In the genomic region with DNA sequence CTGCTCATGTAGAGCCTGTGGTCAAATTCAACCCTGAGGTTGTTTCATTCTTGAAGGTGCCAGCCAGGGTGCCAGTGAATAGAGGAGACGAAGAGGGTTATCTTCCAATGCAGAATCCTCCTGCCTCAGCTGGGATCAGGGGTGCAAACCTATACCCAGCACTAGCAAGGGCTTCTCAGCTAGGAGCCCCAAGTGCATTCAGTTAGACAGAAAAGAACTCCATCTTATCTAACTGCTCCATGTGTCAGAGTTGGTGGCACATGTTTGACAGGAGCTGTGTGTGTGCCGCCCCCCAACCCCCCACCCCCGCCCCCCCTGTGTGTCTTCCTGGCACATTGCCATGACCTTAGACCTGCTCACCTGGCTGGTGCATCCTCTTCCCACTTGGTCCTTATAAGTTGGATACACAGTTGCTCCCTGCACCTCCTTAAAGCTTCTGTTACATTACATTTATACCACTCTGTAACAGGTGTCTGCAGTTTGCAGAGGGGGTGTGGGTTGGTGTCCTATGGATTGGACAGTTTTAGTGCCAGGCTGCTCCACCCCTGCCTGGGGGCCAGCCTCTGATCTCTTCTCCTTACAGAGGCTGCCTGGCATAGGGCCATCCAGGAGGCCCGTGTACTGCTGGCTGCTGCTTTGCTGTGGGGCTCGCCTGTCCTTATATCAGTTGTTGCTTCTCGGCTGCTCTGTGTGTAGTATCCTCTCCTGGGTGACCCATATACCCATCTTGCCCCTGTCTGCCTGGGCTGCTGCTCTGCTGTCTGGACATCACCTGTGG, we compare ENCODE assay signal across 10 mouse cellular contexts. TPM values are rescaled to one million over a fixed set of nuclear protein-coding genes. Genes with fewer than 3 reads are reported as not detected.
DNase-seq lines count a peak whose midpoint lies in the region; ATAC-seq and TF ChIP-seq lines count a peak whose summit lies in the region.
"Had no signal": no experiment of that assay in that cellular context is flagged by ENCODE, and none has a peak within 500 bp of the region (broad histone marks: within the 10 kb centered on the region; RNA-seq: fewer than 3 reads in every experiment).

No protein-coding gene starts in this region.

- no peak overlapping the region; the same call in 1 of the 2 replicates for H3K27ac ChIP-seq in embryonic facial prominence, embryonic 13.5 days
- H3K27ac ChIP-seq in embryonic facial prominence, embryonic 10.5 days (replicated peaks) = no peak overlapping the region
- H3K27ac ChIP-seq in left cerebral cortex, adult 2 months = peak overlapping the region; percentile 32; the same call in 1 of the 2 replicates
- H3K27ac ChIP-seq in liver, embryonic 13.5 days = peak overlapping the region; percentile 80
- H3K27ac ChIP-seq: neural tube, embryonic 12.5 days had no signal

- H3K9me3 ChIP-seq in embryonic facial prominence, embryonic 13.5 days = no peaks in the 10 kb centered on the region
- H3K9me3 ChIP-seq in embryonic facial prominence, embryonic 10.5 days = no peaks in the 10 kb centered on the region
- no peaks in the 10 kb centered on the region for H3K9me3 ChIP-seq in liver, embryonic 13.5 days (replicated peaks)
- H3K9me3 ChIP-seq: neural tube, embryonic 12.5 days had no signal

- no peaks in the 10 kb centered on the region for H3K27me3 ChIP-seq in embryonic facial prominence, embryonic 13.5 days
- no peaks in the 10 kb centered on the region for H3K27me3 ChIP-seq in embryonic facial prominence, embryonic 10.5 days (replicated peaks; ENCODE audit: low read depth, poor library complexity, severe bottlenecking)
- H3K27me3 ChIP-seq in liver, embryonic 13.5 days = no peaks in the 10 kb centered on the region
- H3K27me3 ChIP-seq: neural tube, embryonic 12.5 days had no signal

- no peak overlapping the region for H3K4me3 ChIP-seq in embryonic facial prominence, embryonic 13.5 days
- H3K4me3 ChIP-seq in embryonic facial prominence, embryonic 10.5 days = no peak overlapping the region
- H3K4me3 ChIP-seq in left cerebral cortex, adult 2 months = no peak overlapping the region
- no peak overlapping the region for H3K4me3 ChIP-seq in liver, embryonic 13.5 days (replicated peaks)
- H3K4me3 ChIP-seq: neural tube, embryonic 12.5 days had no signal

- no peak for ATAC-seq in embryonic facial prominence, embryonic 13.5 days (ENCODE audit: insufficient number of reproducible peaks, insufficient read depth, low FRiP score, low TSS enrichment, low read depth)
- peak; percentile 72 for ATAC-seq in liver, embryonic 13.5 days (ENCODE audit: low read depth)

- H3K4me1 ChIP-seq in embryonic facial prominence, embryonic 13.5 days = peaks cover 35% of the 10 kb centered on the region
- H3K4me1 ChIP-seq in embryonic facial prominence, embryonic 10.5 days = peaks cover 48% of the 10 kb centered on the region
- peaks cover 100% of the 10 kb centered on the region for H3K4me1 ChIP-seq in liver, embryonic 13.5 days (replicated peaks)

- TF ChIP-seq CTCF in left cerebral cortex, adult 2 months (IDR thresholded peaks at IDR 0.05) = no peak

- 74% methylated on average over 6 of the region's 6 CpGs for WGBS in embryonic facial prominence, embryonic 13.5 days
- WGBS in embryonic facial prominence, embryonic 10.5 days = 77% methylated on average over 6 of the region's 6 CpGs
- WGBS in liver, embryonic 13.5 days (ENCODE audit: insufficient replicate concordance) = 17% methylated on average over 6 of the region's 6 CpGs

- no peak overlapping the region for H3K4me2 ChIP-seq in embryonic facial prominence, embryonic 13.5 days
- H3K4me2 ChIP-seq in liver, embryonic 13.5 days = peak overlapping the region; percentile 28; the same call in 1 of the 2 replicates
- H3K4me2 ChIP-seq: neural tube, embryonic 12.5 days had no signal

- no peaks in the 10 kb centered on the region for H3K36me3 ChIP-seq in embryonic facial prominence, embryonic 13.5 days
- H3K36me3 ChIP-seq in embryonic facial prominence, embryonic 10.5 days (replicated peaks) = no peaks in the 10 kb centered on the region
- 0 out of 2 replicates have a peak, but pooled peaks cover 3% of the 10 kb centered on the region for H3K36me3 ChIP-seq in liver, embryonic 13.5 days
- H3K36me3 ChIP-seq: neural tube, embryonic 12.5 days had no signal

- no peak for DNase-seq in embryonic facial prominence, embryonic 10.5 days (ENCODE audit: low spot score)
- no peak for DNase-seq in left cerebral cortex, adult 2 months (ENCODE audit: extremely low spot score in 1 of 2, low spot score in 2 of 2)
- DNase-seq in left cerebral cortex, adult 8-10 months (ENCODE audit: low spot score in 2 of 2) = no peak
- DNase-seq in MEL-GATA-1-ER (ENCODE audit: extremely low read depth, low read depth) = peak; percentile 29
- no peak for DNase-seq in liver, embryonic 13.5 days
- no peak for DNase-seq in left cerebral cortex, adult 9 months (ENCODE audit: low spot score in 2 of 2)
- DNase-seq in urinary bladder, adult 2 months (ENCODE audit: low spot score) = no peak

- intact Hi-C loops in left cerebral cortex, adult 2 months (cut with DNase I) = no loop called here

- H3K9ac ChIP-seq in embryonic facial prominence, embryonic 13.5 days = 0 out of 2 replicates have a peak overlapping the region, but pooled peaks have one; percentile 3
- H3K9ac ChIP-seq in liver, embryonic 13.5 days = peak overlapping the region; percentile 43
- H3K9ac ChIP-seq: neural tube, embryonic 12.5 days had no signal

RNA-seq across cellular contexts. Expression of gene Tpst2, which starts 20.1 kb away (rescaled TPM):
- polyA plus RNA-seq in embryonic facial prominence, embryonic 13.5 days (2015; fragmentation: Nextera tagmentation; extraction: Ambion mirVana) = 38.7 and 42.8 TPM in 2 replicates
- 34.0 and 35.9 TPM in 2 replicates for polyA plus RNA-seq in embryonic facial prominence, embryonic 10.5 days (2016; fragmentation: Nextera tagmentation; extraction: Ambion mirVana)
- 10 to 100 TPM; 37.5 to 41.9 TPM for total RNA-seq in left cerebral cortex, adult 2 months (2021)
- 10 to 100 TPM; 33.8 to 43.3 (median 38.6) TPM for total RNA-seq in left cerebral cortex, adult 8-10 months (2022)
- 35.4 and 36.0 TPM in 2 replicates for polyA plus RNA-seq in liver, embryonic 13.5 days (2015; fragmentation: Nextera tagmentation; extraction: Ambion mirVana)
- 20.7 and 29.1 TPM in 2 replicates for polyA plus RNA-seq in urinary bladder, adult 2 months (2012; rRNA removed)

RNA-seq across cellular contexts. Expression of gene Tfip11, which starts 29.6 kb away (rescaled TPM):
- 31.8 and 32.8 TPM in 2 replicates for polyA plus RNA-seq in embryonic facial prominence, embryonic 13.5 days (2015; fragmentation: Nextera tagmentation; extraction: Ambion mirVana)
- polyA plus RNA-seq in embryonic facial prominence, embryonic 10.5 days (2016; fragmentation: Nextera tagmentation; extraction: Ambion mirVana) = 41.3 and 42.5 TPM in 2 replicates
- 10 to 100 TPM; 43.0 to 45.0 TPM for total RNA-seq in left cerebral cortex, adult 2 months (2021)
- total RNA-seq in left cerebral cortex, adult 8-10 months (2022) = 10 to 100 TPM; 43.8 to 51.8 (median 47.0) TPM
- 14.1 and 15.7 TPM in 2 replicates for polyA plus RNA-seq in liver, embryonic 13.5 days (2015; fragmentation: Nextera tagmentation; extraction: Ambion mirVana)
- 21.6 and 24.2 TPM in 2 replicates for polyA plus RNA-seq in urinary bladder, adult 2 months (2012; rRNA removed)

RNA-seq across cellular contexts. Expression of gene Crybb1, which starts 41.0 kb away (rescaled TPM):
- 1.0 and 1.3 TPM in 2 replicates for polyA plus RNA-seq in embryonic facial prominence, embryonic 13.5 days (2015; fragmentation: Nextera tagmentation; extraction: Ambion mirVana)
- 0.20 and 0.80 TPM in 2 replicates for polyA plus RNA-seq in embryonic facial prominence, embryonic 10.5 days (2016; fragmentation: Nextera tagmentation; extraction: Ambion mirVana)
- 1 to 10 TPM; 6.9 to 7.4 TPM for total RNA-seq in left cerebral cortex, adult 2 months (2021)
- 1 to 10 TPM; 4.3 to 8.2 (median 5.4) TPM for total RNA-seq in left cerebral cortex, adult 8-10 months (2022)
- 0.23 and 0.30 TPM in 2 replicates for polyA plus RNA-seq in liver, embryonic 13.5 days (2015; fragmentation: Nextera tagmentation; extraction: Ambion mirVana)
- not detected in 2 replicates for polyA plus RNA-seq in urinary bladder, adult 2 months (2012; rRNA removed)
- polyA plus RNA-seq: CD4-positive, CD25-positive, alpha-beta regulatory T cell, adult 4 months had no signal

RNA-seq across cellular contexts. Expression of gene Cryba4, which starts 44.3 kb away (rescaled TPM):
- polyA plus RNA-seq in embryonic facial prominence, embryonic 13.5 days (2015; fragmentation: Nextera tagmentation; extraction: Ambion mirVana) = 1.0 and 1.9 TPM in 2 replicates
- 0.35 and 0.69 TPM in 2 replicates for polyA plus RNA-seq in embryonic facial prominence, embryonic 10.5 days (2016; fragmentation: Nextera tagmentation; extraction: Ambion mirVana)
- under 1 TPM in 1 of 2 experiments, not detected in 1; 0.49 TPM for total RNA-seq in left cerebral cortex, adult 2 months (2021)
- total RNA-seq in left cerebral cortex, adult 8-10 months (2022) = 1 to 10 TPM in 1 of 4 experiments, under 1 TPM in 3; 0.51 to 1.5 (median 0.82) TPM
- polyA plus RNA-seq in liver, embryonic 13.5 days (2015; fragmentation: Nextera tagmentation; extraction: Ambion mirVana) = 0.33 and 0.60 TPM in 2 replicates
- 0.23 TPM in 1 of 2 replicates, not detected in the other for polyA plus RNA-seq in urinary bladder, adult 2 months (2012; rRNA removed)

RNA-seq across cellular contexts. Expression of gene Srrd, which starts 46.2 kb away (rescaled TPM):
- 42.1 and 54.9 TPM in 2 replicates for polyA plus RNA-seq in embryonic facial prominence, embryonic 13.5 days (2015; fragmentation: Nextera tagmentation; extraction: Ambion mirVana)
- 48.2 and 51.6 TPM in 2 replicates for polyA plus RNA-seq in embryonic facial prominence, embryonic 10.5 days (2016; fragmentation: Nextera tagmentation; extraction: Ambion mirVana)
- 10 to 100 TPM; 23.1 to 29.9 TPM for total RNA-seq in left cerebral cortex, adult 2 months (2021)
- 10 to 100 TPM; 25.8 to 27.9 (median 26.8) TPM for total RNA-seq in left cerebral cortex, adult 8-10 months (2022)
- 15.8 and 20.2 TPM in 2 replicates for polyA plus RNA-seq in liver, embryonic 13.5 days (2015; fragmentation: Nextera tagmentation; extraction: Ambion mirVana)
- 26.3 and 28.7 TPM in 2 replicates for polyA plus RNA-seq in urinary bladder, adult 2 months (2012; rRNA removed)

Comparison
In these comparisons a context has a peak if more than half of its experiments do, and no peak if none do; other contexts are left out.
1. H3K27ac ChIP-seq: peak in left cerebral cortex, adult 2 months (single experiment) and liver, embryonic 13.5 days (single experiment); none in embryonic facial prominence, embryonic 13.5 days (single experiment) and embryonic facial prominence, embryonic 10.5 days (single experiment).